Mouse (Mus musculus): ENCODE data around the gene Naa80. TPM values are rescaled to one million over a fixed set of nuclear protein-coding genes. Genes with fewer than 3 reads are reported as not detected.

The Naa80 gene
- polyA plus RNA-seq, 1 experiment from 2014 or later = 17.6 TPM

DNA sequence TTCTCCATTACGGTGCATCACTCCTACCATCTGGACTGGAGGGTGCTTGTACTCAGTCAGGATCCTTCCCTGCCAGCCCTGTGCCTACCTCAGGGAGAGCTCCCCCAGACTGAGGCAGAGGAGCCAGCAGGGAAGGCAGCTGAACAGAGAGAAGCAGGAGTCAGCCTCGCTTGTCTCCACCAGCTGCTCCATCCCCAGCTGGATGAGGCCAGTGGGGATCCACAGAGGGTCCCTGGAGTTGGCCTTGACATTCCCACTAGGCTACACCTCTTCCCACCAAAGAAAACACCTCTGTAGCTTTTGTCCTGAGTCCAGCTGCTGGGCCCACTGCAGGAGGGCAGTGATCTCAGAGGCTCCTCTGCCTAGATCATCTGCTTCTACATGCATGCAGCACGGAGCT, 46.3 kb downstream of the Naa80 start:
- H3K27ac ChIP-seq (replicated peaks) = peak overlapping the region; percentile 98
- no peak for DNase-seq (ENCODE audit: low spot score)
- no peaks in the 10 kb centered on the region for H3K9me3 ChIP-seq (replicated peaks)
- H3K27me3 ChIP-seq (ENCODE audit: low read depth, poor library complexity, severe bottlenecking) = no peaks in the 10 kb centered on the region
- WGBS = 89% methylated on average over 3 of the region's 3 CpGs
- H3K36me3 ChIP-seq = peaks cover 87% of the 10 kb centered on the region
- H3K4me1 ChIP-seq = peaks cover 61% of the 10 kb centered on the region
- no peak overlapping the region for H3K4me3 ChIP-seq

- H3K4me1 ChIP-seq = peaks cover 67% of the 10 kb centered on the region
- DNase-seq (ENCODE audit: low spot score) = no peak
- H3K27me3 ChIP-seq (ENCODE audit: low read depth, poor library complexity, severe bottlenecking) = no peaks in the 10 kb centered on the region
- 86% methylated on average over 12 of the region's 12 CpGs for WGBS
- peaks cover 81% of the 10 kb centered on the region for H3K36me3 ChIP-seq
- H3K27ac ChIP-seq (replicated peaks) = peak overlapping the region; percentile 98
- H3K9me3 ChIP-seq (replicated peaks) = no peaks in the 10 kb centered on the region
- H3K4me3 ChIP-seq = no peak overlapping the region
These were observed 46.9 kb downstream of the Naa80 start for GRCm38 (mm10) chr9:107625351-107626128.

- Histone ChIP-seq H3K27me3 (ENCODE audit: low read depth, poor library complexity, severe bottlenecking) (no peaks in the 10 kb centered on the region), H3K27ac (replicated peaks) (peak overlapping the region; percentile 98), H3K4me3 (peak overlapping the region; percentile 94), H3K9me3 (replicated peaks) (no peaks in the 10 kb centered on the region), H3K4me1 (peaks cover 74% of the 10 kb centered on the region), H3K36me3 (peaks cover 73% of the 10 kb centered on the region)
- no peak for DNase-seq (ENCODE audit: low spot score)
- WGBS = 39% methylated on average over 15 of the region's 15 CpGs
These were observed 47.6 kb downstream of the Naa80 start for GRCm38 (mm10) chr9:107626158-107626843.

- H3K9me3 ChIP-seq (replicated peaks) = no peaks in the 10 kb centered on the region
- H3K36me3 ChIP-seq = peaks cover 71% of the 10 kb centered on the region
- peak; percentile 97 for DNase-seq (ENCODE audit: low spot score)
- H3K27ac ChIP-seq (replicated peaks) = peak overlapping the region; percentile 98
- no peaks in the 10 kb centered on the region for H3K27me3 ChIP-seq (ENCODE audit: low read depth, poor library complexity, severe bottlenecking)
- WGBS = 0% methylated on average over 2 of the region's 2 CpGs
- H3K4me1 ChIP-seq = peaks cover 80% of the 10 kb centered on the region
- peak overlapping the region; percentile 94 for H3K4me3 ChIP-seq
These were observed 48.2 kb downstream of the Naa80 start for GRCm38 (mm10) chr9:107626844-107627277.

GRCm38 (mm10) chr9:107627387-107628255, 48.9 kb downstream of the Naa80 start:
- WGBS = 21% methylated on average over 20 of the region's 20 CpGs
- peak overlapping the region; percentile 94 for H3K4me3 ChIP-seq
- no peaks in the 10 kb centered on the region for H3K9me3 ChIP-seq (replicated peaks)
- H3K36me3 ChIP-seq = peaks cover 71% of the 10 kb centered on the region
- peak; percentile 53 for DNase-seq (ENCODE audit: low spot score)
- H3K27ac ChIP-seq (replicated peaks) = peak overlapping the region; percentile 98
- H3K27me3 ChIP-seq (ENCODE audit: low read depth, poor library complexity, severe bottlenecking) = no peaks in the 10 kb centered on the region
- H3K4me1 ChIP-seq = peaks cover 87% of the 10 kb centered on the region

GRCm38 (mm10) chr9:107628721-107629410, 50.2 kb downstream of the Naa80 start:
- H3K27me3 ChIP-seq (ENCODE audit: low read depth, poor library complexity, severe bottlenecking) = no peaks in the 10 kb centered on the region
- peaks cover 100% of the 10 kb centered on the region for H3K4me1 ChIP-seq
- WGBS = 38% methylated on average over 14 of the region's 15 CpGs
- no peaks in the 10 kb centered on the region for H3K9me3 ChIP-seq (replicated peaks)
- peak overlapping the region; percentile 98 for H3K27ac ChIP-seq (replicated peaks)
- H3K36me3 ChIP-seq = peaks cover 67% of the 10 kb centered on the region
- H3K4me3 ChIP-seq = peak overlapping the region; percentile 94
- DNase-seq (ENCODE audit: low spot score) = no peak

DNA sequence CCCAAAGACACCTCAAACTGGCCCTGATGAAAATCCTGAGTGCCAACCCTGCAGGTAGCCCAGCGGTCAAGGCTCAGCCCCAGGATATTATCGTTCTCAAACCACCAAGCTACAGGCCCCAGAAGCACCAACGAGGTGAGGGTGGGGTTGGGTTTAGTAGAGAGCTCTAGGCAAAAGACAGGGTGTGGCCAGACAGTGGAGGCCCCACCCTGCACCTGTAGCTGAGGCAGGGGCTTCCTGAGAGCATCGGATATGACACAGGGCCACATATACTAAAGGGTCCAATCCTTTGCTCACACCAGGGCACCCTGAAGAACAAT, 50.7 kb downstream of the Naa80 start:
- Histone ChIP-seq H3K4me1 (peaks cover 100% of the 10 kb centered on the region), H3K36me3 (peaks cover 62% of the 10 kb centered on the region), H3K27me3 (ENCODE audit: low read depth, poor library complexity, severe bottlenecking) (no peaks in the 10 kb centered on the region), H3K9me3 (replicated peaks) (no peaks in the 10 kb centered on the region), H3K27ac (replicated peaks) (peak overlapping the region; percentile 98), H3K4me3 (peak overlapping the region; percentile 94)
- DNase-seq (ENCODE audit: low spot score) = no peak
- WGBS = 32% methylated on average over 4 of the region's 4 CpGs

DNA sequence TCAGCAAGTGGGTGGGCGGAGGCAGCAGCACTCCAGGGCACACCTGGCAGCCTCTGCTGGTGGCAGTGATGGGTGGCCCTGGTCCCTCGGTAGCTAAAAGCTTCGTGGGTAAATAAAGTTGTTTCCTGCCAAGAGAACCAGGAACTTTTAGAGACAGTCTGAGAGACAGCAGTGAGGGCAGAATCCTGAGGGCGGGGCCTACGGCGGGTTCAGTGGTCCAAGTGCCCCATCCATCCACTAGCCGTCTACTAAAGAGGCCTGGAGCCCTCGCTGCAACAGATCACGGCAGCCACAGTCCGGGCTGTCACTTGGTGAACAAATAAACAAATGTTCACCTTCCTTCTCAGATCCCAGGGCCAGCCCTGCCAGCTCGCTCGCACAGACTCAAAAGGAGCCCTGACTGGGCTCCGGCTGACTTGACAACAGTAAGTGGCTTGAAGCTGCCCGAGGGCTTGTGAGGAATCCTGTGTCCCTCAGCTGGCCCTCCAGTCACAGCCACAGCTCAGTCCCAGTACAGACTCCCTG, 51.3 kb downstream of the Naa80 start:
- H3K27me3 ChIP-seq (ENCODE audit: low read depth, poor library complexity, severe bottlenecking) = no peaks in the 10 kb centered on the region
- H3K9me3 ChIP-seq (replicated peaks) = no peaks in the 10 kb centered on the region
- peaks cover 56% of the 10 kb centered on the region for H3K36me3 ChIP-seq
- peak; percentile 68 for DNase-seq (ENCODE audit: low spot score)
- 5% methylated on average over 14 of the region's 14 CpGs for WGBS
- peak overlapping the region; percentile 94 for H3K4me3 ChIP-seq
- peak overlapping the region; percentile 98 for H3K27ac ChIP-seq (replicated peaks)
- H3K4me1 ChIP-seq = peaks cover 96% of the 10 kb centered on the region

- H3K9me3 ChIP-seq (replicated peaks) = no peaks in the 10 kb centered on the region
- 5% methylated on average over 4 of the region's 4 CpGs for WGBS
- H3K27me3 ChIP-seq (ENCODE audit: low read depth, poor library complexity, severe bottlenecking) = no peaks in the 10 kb centered on the region
- DNase-seq (ENCODE audit: low spot score) = peak; percentile 92
- peak overlapping the region; percentile 98 for H3K27ac ChIP-seq (replicated peaks)
- H3K36me3 ChIP-seq = peaks cover 50% of the 10 kb centered on the region
- H3K4me1 ChIP-seq = peaks cover 96% of the 10 kb centered on the region
- H3K4me3 ChIP-seq = peak overlapping the region; percentile 94
These were observed 51.9 kb downstream of the Naa80 start for GRCm38 (mm10) chr9:107630576-107630975.

GRCm38 (mm10) chr9:107631311-107631826, 52.7 kb downstream of the Naa80 start:
- Histone ChIP-seq H3K27ac (replicated peaks) (peak overlapping the region; percentile 98), H3K27me3 (ENCODE audit: low read depth, poor library complexity, severe bottlenecking) (no peaks in the 10 kb centered on the region), H3K9me3 (replicated peaks) (no peaks in the 10 kb centered on the region), H3K4me1 (peaks cover 96% of the 10 kb centered on the region), H3K36me3 (peaks cover 42% of the 10 kb centered on the region), H3K4me3 (peak overlapping the region; percentile 94)
- no peak for DNase-seq (ENCODE audit: low spot score)
- WGBS = 34% methylated on average over 9 of the region's 9 CpGs

DNA sequence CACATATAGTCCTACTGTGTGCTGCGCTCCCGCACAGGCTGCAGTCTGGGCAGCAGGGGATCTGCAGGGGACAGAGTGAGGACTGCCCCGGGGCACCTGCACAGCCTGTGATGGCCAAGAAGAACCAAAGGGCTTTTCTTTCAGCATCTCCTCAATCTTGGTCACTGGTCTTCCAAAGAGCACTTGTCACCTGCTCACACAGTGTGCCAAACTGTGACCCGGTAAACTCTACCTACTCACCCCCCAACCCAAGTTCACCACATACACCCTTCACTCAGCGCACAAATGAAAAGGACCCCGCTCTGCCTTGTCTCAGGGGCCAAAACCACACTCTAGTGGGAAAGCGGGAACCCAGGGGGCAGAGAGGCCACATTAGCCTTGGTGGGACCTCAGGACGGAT, 53.2 kb downstream of the Naa80 start:
- H3K9me3 ChIP-seq (replicated peaks) = no peaks in the 10 kb centered on the region
- 70% methylated on average over 8 of the region's 8 CpGs for WGBS
- no peak for DNase-seq (ENCODE audit: low spot score)
- peak overlapping the region; percentile 98 for H3K27ac ChIP-seq (replicated peaks)
- no peaks in the 10 kb centered on the region for H3K27me3 ChIP-seq (ENCODE audit: low read depth, poor library complexity, severe bottlenecking)
- H3K36me3 ChIP-seq = peaks cover 39% of the 10 kb centered on the region
- H3K4me1 ChIP-seq = peaks cover 96% of the 10 kb centered on the region
- peak overlapping the region; percentile 94 for H3K4me3 ChIP-seq

DNA sequence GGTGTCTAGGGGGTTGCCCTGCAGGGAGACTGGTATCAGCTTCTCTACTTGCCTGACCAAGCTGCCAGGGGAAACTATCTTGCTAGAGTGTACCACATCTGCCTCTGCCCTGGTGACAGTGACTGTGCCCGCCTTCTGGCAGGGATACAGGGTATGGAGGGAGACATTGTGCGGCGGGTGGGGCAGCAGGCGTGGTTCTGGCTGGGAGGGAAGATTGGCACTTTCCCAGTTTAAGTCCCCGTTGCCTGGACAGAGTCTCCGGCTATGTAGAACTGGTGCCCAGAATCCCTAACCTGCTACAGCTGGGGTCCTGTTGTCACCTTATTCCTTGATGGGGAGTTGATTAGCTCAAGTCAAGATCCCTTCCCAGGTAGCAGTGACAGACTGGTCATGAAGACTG, 53.8 kb downstream of the Naa80 start:
- Histone ChIP-seq H3K27ac (replicated peaks) (peak overlapping the region; percentile 98), H3K4me1 (peaks cover 96% of the 10 kb centered on the region), H3K27me3 (ENCODE audit: low read depth, poor library complexity, severe bottlenecking) (no peaks in the 10 kb centered on the region), H3K9me3 (replicated peaks) (no peaks in the 10 kb centered on the region), H3K4me3 (peak overlapping the region; percentile 94), H3K36me3 (peaks cover 39% of the 10 kb centered on the region)
- WGBS = 52% methylated on average over 6 of the region's 6 CpGs
- no peak for DNase-seq (ENCODE audit: low spot score)
